Mouse (Mus musculus): ENCODE results near the gene Cadps.

The Cadps gene

GRCm38 (mm10) chr14:12459700-12460099, 363.2 kb downstream of the Cadps start:
- no peak for DNase-seq

GRCm38 (mm10) chr14:12455064-12455591, 367.8 kb downstream of the Cadps start:
- DNase-seq = no peak

GRCm38 (mm10) chr14:12450807-12451206, 372.1 kb downstream of the Cadps start:
- DNase-seq = no peak

GRCm38 (mm10) chr14:12448883-12449282, 374.0 kb downstream of the Cadps start:
- DNase-seq = no peak

- DNase-seq = no peak
Measured at GRCm38 (mm10) chr14:12441019-12441418, 381.9 kb downstream of the Cadps start.

- DNase-seq = no peak
Measured at GRCm38 (mm10) chr14:12437976-12438375, 384.9 kb downstream of the Cadps start.

GRCm38 (mm10) chr14:12437422-12437821, 385.5 kb downstream of the Cadps start:
- DNase-seq = no peak

GRCm38 (mm10) chr14:12436903-12437368, 385.9 kb downstream of the Cadps start:
- DNase-seq = no peak

- DNase-seq = no peak
Measured at GRCm38 (mm10) chr14:12428021-12428654, 394.7 kb downstream of the Cadps start.

- DNase-seq = no peak
Measured at GRCm38 (mm10) chr14:12425311-12425710, 397.6 kb downstream of the Cadps start.

- DNase-seq = no peak
Measured at GRCm38 (mm10) chr14:12410276-12410675, 412.6 kb downstream of the Cadps start.

- DNase-seq = no peak
Measured at GRCm38 (mm10) chr14:12409811-12410210, 413.1 kb downstream of the Cadps start.

GRCm38 (mm10) chr14:12406588-12406987, 416.3 kb downstream of the Cadps start:
- no peak for DNase-seq

GRCm38 (mm10) chr14:12405201-12405600, 417.7 kb downstream of the Cadps start:
- no peak for DNase-seq

- no peak for DNase-seq
Measured at GRCm38 (mm10) chr14:12404724-12405123, 418.2 kb downstream of the Cadps start.

GRCm38 (mm10) chr14:12404052-12404451, 418.8 kb downstream of the Cadps start:
- DNase-seq = no peak

- DNase-seq = no peak
Measured at GRCm38 (mm10) chr14:12400116-12400515, 422.8 kb downstream of the Cadps start.

GRCm38 (mm10) chr14:12397561-12397960, 425.3 kb downstream of the Cadps start:
- no peak for DNase-seq

- DNase-seq = no peak
Measured at GRCm38 (mm10) chr14:12394318-12394717, 428.6 kb downstream of the Cadps start.

GRCm38 (mm10) chr14:12393271-12393861, 429.5 kb downstream of the Cadps start:
- no peak for DNase-seq

- DNase-seq = no peak
Measured at GRCm38 (mm10) chr14:12391167-12391566, 431.7 kb downstream of the Cadps start.

- DNase-seq = no peak
Measured at GRCm38 (mm10) chr14:12388806-12389436, 434.0 kb downstream of the Cadps start.

- DNase-seq = no peak
Measured at GRCm38 (mm10) chr14:12388192-12388795, 434.6 kb downstream of the Cadps start.

GRCm38 (mm10) chr14:12387176-12387575, 435.7 kb downstream of the Cadps start:
- no peak for DNase-seq
